Mouse (Mus musculus) stomach, embryonic 14.5 days (tissue): Measurements from ENCODE around the gene Prcd. TPM values are rescaled to one million over a fixed set of nuclear protein-coding genes. Genes with fewer than 3 reads are reported as not detected.

Source experiments
- ATAC-seq: fragments of 200-750 bp; cut with Nextera tagmentation; 2 replicates; pipeline ENCODE4 v1.8.0; 2017; ENCODE audit warnings: low read depth, moderate TSS enrichment; ENCODE audit not compliant: insufficient number of reproducible peaks, insufficient read depth, low FRiP score
- H3K27ac ChIP-seq: fragments of 300-500 bp; sonication (generic); 2 replicates; pipeline ENCODE4 v1.5.1; 2014; ENCODE audit warnings: mild to moderate bottlenecking, low read length, moderate library complexity, mixed read lengths
- H3K27me3 ChIP-seq: fragments of 300-500 bp; sonication (generic); 2 replicates; pipeline ENCODE4 v1.6.1; 2014; ENCODE audit warnings: low read length, control low read depth, mixed read lengths; ENCODE audit not compliant: control insufficient read depth, insufficient read depth
- H3K36me3 ChIP-seq: fragments of 300-500 bp; sonication (generic); 2 replicates; pipeline ENCODE4 v1.6.1; 2014; ENCODE audit warnings: mild to moderate bottlenecking, control low read depth, low read length, moderate library complexity, mixed read lengths; ENCODE audit not compliant: control insufficient read depth, insufficient read depth
- H3K4me1 ChIP-seq: fragments of 300-500 bp; sonication (generic); 2 replicates; pipeline ENCODE4 v1.6.1; 2014; ENCODE audit warnings: low read length, control low read depth, mixed read lengths; ENCODE audit not compliant: control insufficient read depth, insufficient read depth
- H3K4me2 ChIP-seq: fragments of 300-500 bp; sonication (generic); replicated peaks from 2 replicates; pipeline ENCODE4 v1.6.1; 2014; ENCODE audit warnings: low read depth, low read length, control low read depth
- H3K4me3 ChIP-seq: fragments of 300-500 bp; sonication (generic); 2 replicates; pipeline ENCODE4 v1.5.1; 2014; ENCODE audit warnings: low read depth, low read length, control low read depth
- H3K9ac ChIP-seq: fragments of 300-500 bp; sonication (generic); replicated peaks from 2 replicates; pipeline ENCODE4 v1.6.1; 2014; ENCODE audit warnings: low read depth, mild to moderate bottlenecking, control low read depth, low read length, moderate library complexity, mixed read lengths
- H3K9me3 ChIP-seq: fragments of 300-500 bp; sonication (generic); 2 replicates; pipeline ENCODE4 v1.6.1; 2016; ENCODE audit warnings: low read depth, low read length, control low read depth; ENCODE audit not compliant: control insufficient read depth
- WGBS: fragments of 180-500 bp; shearing (Covaris S2); extraction: QIAGEN DNeasy Blood & Tissue Kit; methylation state at CpG from one replicate; pipeline ENCODE4 v1.1.7; 2014; 5-methylcytosine and 5-hydroxymethylcytosine counted together
- polyA plus RNA-seq: library from polyadenylated mRNA; unstranded; fragments of >200 nt; fragmentation: Nextera tagmentation; extraction: Ambion mirVana; gene quantifications from 2 replicates; pipeline ENCODE4 v1.2.1, GENCODE M21; 2014

Gene Prcd
- polyA plus RNA-seq, 1 experiment from 2014 or later: 1.2 TPM

- WGBS: 22% methylated on average over 6 of the region's 6 CpGs
- no peak overlapping the region for H3K9ac ChIP-seq
Observed at GRCm38 (mm10) chr11:116621258-116621704, 32.1 kb upstream of the Prcd start.

DNA sequence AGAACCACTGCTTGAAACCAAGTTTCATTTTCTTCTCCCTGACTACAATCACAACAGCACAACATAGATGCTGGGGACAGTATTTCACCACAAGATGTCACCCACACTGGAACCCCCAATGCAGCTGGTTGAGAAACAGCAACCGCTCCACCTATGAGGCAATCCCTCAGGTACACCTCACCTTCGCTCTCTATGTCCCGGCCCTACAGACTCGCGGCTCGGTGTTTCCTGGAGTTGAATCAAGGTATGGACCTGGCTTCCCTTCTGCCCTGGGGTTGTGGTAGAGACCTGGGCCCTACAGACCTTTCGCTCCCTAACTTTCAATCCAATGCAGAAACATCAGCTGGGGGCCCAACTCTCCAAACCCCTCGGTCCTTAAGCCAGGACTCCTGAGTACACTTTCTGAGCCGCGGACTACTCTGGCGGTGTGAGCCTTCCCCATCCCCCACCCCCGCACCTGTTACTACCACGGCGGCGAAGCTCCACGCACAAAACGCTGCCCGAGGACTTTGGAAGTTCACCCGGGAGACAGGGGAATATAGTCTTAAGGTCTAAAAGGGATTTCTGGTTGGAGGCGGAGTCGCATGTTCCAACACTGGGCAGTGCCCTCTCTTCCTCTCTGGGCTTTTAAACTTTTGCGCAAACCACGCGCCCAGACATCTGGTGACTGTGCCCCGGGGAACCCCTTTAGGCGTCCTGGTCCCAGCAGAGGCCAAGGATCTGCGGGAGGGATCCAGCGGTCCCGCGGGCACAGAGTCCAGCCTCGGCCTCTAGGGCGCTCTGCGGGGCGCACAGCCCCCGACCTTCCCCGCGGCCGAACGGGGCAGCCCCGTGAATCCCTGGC lies 29.8 kb upstream of the Prcd start:
- Histone ChIP-seq H3K9me3 (no peaks in the 10 kb centered on the region), H3K4me2 (peak overlapping the region; percentile 93), H3K36me3 (no peaks in the 10 kb centered on the region), H3K27ac (no peak overlapping the region), H3K27me3 (no peaks in the 10 kb centered on the region), H3K4me1 (peaks cover 34% of the 10 kb centered on the region), H3K4me3 (peak overlapping the region; percentile 57), H3K9ac (peak overlapping the region; percentile 57)
- peak; percentile 0; the same call in 1 of the 2 replicates for ATAC-seq
- WGBS: 7% methylated on average over 37 of the region's 40 CpGs

More at GRCm38 (mm10) chr11:116621258-116621704, 32.1 kb upstream of the Prcd start:
- Histone ChIP-seq H3K9me3 (no peaks in the 10 kb centered on the region), H3K4me2 (0 out of 2 replicates have a peak overlapping the region, but pooled peaks have one; percentile 7), H3K4me1 (peaks cover 35% of the 10 kb centered on the region), H3K27ac (peak overlapping the region; percentile 66; the same call in 1 of the 2 replicates), H3K36me3 (no peaks in the 10 kb centered on the region), H3K27me3 (no peaks in the 10 kb centered on the region), H3K4me3 (no peak overlapping the region)
- ATAC-seq: peak; percentile 28; the same call in 1 of the 2 replicates

DNA sequence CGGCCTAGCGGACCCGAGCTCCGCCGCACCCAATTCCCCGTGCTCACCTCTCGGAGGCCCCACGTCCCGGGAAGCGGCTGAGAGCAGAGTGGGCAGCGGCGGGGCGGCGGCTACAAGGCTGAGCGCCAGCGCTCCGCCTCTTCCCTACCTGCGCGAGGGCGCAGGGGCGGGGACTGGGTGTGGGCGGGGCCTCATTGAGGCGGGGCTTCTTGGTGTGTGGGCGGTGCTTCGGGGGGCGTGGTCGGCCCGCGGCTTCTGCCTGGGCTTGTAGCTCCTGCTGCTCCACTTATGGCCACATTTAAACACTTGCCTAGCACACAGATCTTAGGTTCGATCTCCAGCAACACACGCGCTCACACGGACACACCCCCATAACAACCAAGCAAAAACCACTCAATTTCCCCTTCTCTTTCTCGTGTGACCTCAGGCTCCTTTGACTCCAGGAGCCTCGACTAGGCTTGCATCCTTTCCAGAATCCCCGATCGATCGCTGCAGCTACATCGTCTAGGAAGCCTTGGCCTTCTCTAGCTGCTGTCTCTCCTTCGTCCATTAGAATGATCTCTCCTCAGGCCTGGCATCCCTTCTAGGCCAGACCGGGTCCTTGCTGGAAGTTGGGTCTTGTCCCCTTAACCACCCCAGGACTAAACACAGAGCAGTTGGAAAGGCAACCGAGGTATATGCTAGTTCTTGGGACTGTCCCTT lies 29.1 kb upstream of the Prcd start:
- Histone ChIP-seq H3K36me3 (no peaks in the 10 kb centered on the region), H3K4me1 (peaks cover 33% of the 10 kb centered on the region), H3K9me3 (no peaks in the 10 kb centered on the region), H3K9ac (peak overlapping the region; percentile 57), H3K27me3 (no peaks in the 10 kb centered on the region), H3K4me3 (peak overlapping the region; percentile 57), H3K27ac (no peak overlapping the region), H3K4me2 (peak overlapping the region; percentile 93)
- 14% methylated on average over 42 of the region's 42 CpGs for WGBS
- peak; percentile 74 for ATAC-seq

DNA sequence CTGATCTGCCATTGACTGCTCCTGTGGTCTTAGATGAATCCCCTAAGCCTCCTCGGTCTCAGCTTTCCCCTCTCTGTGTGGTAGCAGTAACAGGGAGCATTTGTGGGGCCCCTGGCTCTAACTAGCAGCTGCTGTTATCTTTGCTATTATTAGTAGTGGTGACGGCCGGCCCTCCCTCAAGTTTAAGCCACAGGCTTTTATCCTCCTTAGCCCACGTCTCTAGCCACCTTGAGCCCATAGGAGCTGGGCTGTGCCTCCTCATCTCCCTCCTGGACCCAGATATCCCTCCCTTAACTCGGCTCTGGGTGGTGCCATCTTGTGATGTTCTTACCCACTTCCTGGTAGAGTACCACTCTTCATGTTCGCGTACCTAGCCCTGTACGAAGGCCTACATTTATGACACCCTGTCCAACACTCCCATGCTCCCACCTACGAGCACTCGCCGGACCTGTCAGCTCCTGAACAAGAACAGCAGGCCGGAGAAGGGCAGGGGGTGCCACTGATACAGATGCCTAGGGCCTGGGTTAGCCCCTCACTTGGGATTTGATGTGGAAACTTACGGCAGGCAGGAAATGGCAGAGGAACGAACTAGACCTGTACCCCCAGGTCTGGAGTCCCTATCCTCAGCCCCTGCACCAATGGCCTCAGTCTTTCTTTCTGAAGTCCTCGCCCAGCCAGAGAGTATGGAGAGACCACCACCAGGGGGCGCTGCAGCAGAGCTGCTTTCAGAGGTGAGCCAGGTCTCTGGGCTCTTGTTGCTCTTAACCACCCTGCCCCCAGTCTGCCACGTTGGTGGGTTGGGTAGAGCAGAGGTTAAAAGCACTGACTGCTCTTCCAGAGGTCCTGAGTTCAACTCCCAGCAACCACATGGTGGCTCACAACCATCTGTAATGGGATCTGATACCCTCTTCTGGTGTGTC lies 28.0 kb upstream of the Prcd start:
- Histone ChIP-seq H3K27ac (no peak overlapping the region), H3K36me3 (no peaks in the 10 kb centered on the region), H3K9me3 (no peaks in the 10 kb centered on the region), H3K4me1 (peaks cover 25% of the 10 kb centered on the region), H3K9ac (no peak overlapping the region), H3K4me3 (no peak overlapping the region), H3K27me3 (no peaks in the 10 kb centered on the region), H3K4me2 (no peak overlapping the region)
- WGBS: 74% methylated on average over 17 of the region's 17 CpGs
- no peak for ATAC-seq

- Histone ChIP-seq H3K27me3 (no peaks in the 10 kb centered on the region), H3K4me2 (no peak within 1 kb of the TSS), H3K4me1 (peaks cover 14% of the 10 kb centered on the region; the same call in 1 of the 2 replicates), H3K36me3 (no peaks in the 10 kb centered on the region), H3K27ac (no peak within 1 kb of the TSS), H3K9me3 (no peaks in the 10 kb centered on the region), H3K4me3 (no peak within 1 kb of the TSS), H3K9ac (no peak within 1 kb of the TSS)
- ATAC-seq: no peak
- WGBS: 76% methylated on average over 10 of the region's 10 CpGs
Observed at GRCm38 (mm10) chr11:116626299-116627071, 26.8 kb upstream of the Prcd start, which contains the start of gene Rhbdf2. Gene Rhbdf2 (minus strand): TSS chr11:116627019.

DNA sequence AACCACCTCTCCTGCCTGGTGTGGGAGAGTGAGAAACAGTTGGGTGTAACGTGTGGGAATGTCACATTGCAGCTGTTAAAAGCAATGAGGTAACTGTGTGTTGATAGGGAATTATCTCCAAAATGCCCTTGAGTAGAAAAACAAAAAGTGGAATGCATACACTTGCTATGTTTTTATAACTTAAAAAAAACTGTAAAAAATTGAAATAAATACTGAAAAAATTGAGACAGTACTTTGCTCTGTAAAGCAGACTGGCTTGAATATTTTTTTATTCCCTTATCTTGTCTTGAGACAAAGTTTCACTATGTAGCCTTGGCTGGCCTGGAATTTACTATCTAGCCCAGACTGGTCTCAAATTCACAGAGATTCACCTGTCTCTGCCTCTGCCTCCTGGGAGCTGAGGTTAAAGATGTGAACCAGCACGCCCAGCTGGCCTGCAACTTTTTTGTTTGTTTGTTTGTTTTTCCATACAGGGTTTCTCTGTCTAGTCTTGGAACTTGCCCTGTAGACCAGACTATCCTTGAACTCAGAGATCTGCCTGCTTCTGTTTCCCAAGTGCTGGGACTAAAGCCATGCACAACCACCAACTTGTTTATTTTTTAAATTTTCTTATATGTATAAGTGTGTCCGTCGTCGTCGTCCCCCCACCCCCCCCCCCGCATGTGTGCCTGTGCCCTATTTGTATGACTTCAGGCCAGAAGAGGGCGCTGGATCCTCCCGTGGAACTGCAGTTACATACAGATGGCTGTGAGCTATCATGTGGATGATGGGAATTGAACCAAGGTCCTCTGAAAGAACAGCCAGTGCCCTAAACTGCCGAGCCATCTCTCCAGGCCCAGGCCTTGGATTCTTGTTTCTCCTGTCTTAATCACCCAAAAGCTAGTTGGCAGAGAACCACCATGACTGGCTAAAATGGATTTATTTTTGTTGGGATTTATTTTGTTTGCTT lies 26.0 kb upstream of the Prcd start:
- no peak for ATAC-seq
- Histone ChIP-seq H3K9me3 (no peaks in the 10 kb centered on the region), H3K27ac (no peak overlapping the region), H3K4me3 (no peak overlapping the region), H3K9ac (no peak overlapping the region), H3K4me2 (no peak overlapping the region), H3K4me1 (peaks cover 6% of the 10 kb centered on the region; the same call in 1 of the 2 replicates), H3K27me3 (no peaks in the 10 kb centered on the region), H3K36me3 (no peaks in the 10 kb centered on the region)
- WGBS: 34% methylated on average over 10 of the region's 10 CpGs

GRCm38 (mm10) chr11:116628712-116629111 lies 24.6 kb upstream of the Prcd start:
- peaks cover 4% of the 10 kb centered on the region; the same call in 1 of the 2 replicates for H3K4me1 ChIP-seq
- no peak overlapping the region for H3K4me3 ChIP-seq
- H3K4me2 ChIP-seq: no peak overlapping the region
- no peaks in the 10 kb centered on the region for H3K36me3 ChIP-seq
- no peaks in the 10 kb centered on the region for H3K9me3 ChIP-seq
- WGBS: 49% methylated on average over 9 of the region's 9 CpGs
- no peak overlapping the region for H3K9ac ChIP-seq
- ATAC-seq: no peak
- no peaks in the 10 kb centered on the region for H3K27me3 ChIP-seq
- H3K27ac ChIP-seq: no peak overlapping the region
